Mouse (Mus musculus): ENCODE data around the gene Fn1.

DNA sequence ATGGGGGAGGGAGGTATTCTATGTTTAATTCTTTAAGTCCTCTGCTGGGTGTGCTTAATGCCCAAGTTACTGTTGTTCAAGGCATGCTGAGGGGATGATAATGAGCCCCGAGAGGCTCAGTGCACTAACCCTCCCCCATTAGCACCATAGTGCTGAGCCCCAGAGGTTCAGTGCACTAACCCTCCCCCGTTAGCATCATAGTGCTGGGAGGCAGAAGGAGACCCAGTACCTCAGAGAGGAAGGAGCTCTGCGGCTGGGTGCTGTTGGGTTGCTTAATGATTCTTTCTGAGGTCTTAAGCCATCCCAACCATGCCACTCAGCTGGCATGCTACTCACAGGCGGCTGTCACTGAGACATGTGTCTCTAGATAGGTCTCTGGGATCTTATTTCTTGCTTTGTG is 82.9 kb downstream of the Fn1 start:
- TF ChIP-seq CTCF (IDR thresholded peaks at IDR 0.05; ENCODE audit: extremely low read depth, insufficient read depth, insufficient read length, insufficient replicate concordance): no peak
- TF ChIP-seq POLR2A (IDR thresholded peaks at IDR 0.05; ENCODE audit: low read depth, low read length): no peak

Data from spleen, adult 2 months (tissue).